Mouse (Mus musculus) retina, postnatal 1 day (tissue): Measurements from ENCODE around the gene Lrfn3.

ENCODE experiments used
- DNase-seq: peaks from one replicate; pipeline ENCODE4 v3.0.0-alpha.2; 2012

Gene Lrfn3

GRCm38 (mm10) chr7:30362652-30363343 lies at the start of gene Lrfn3:
Gene Lrfn3 (minus strand): TSS chr7:30362772.
- DNase-seq = peak; percentile 85

- no peak for DNase-seq
Observed at GRCm38 (mm10) chr7:30411023-30411422, 48.5 kb upstream of the Lrfn3 start.

GRCm38 (mm10) chr7:30409789-30410188 lies 47.2 kb upstream of the Lrfn3 start:
- no peak for DNase-seq

- DNase-seq = no peak
Observed at GRCm38 (mm10) chr7:30408639-30409038, 46.1 kb upstream of the Lrfn3 start.

GRCm38 (mm10) chr7:30402343-30402742 lies 39.8 kb upstream of the Lrfn3 start:
- DNase-seq = no peak

- peak; percentile 20 for DNase-seq
Observed at GRCm38 (mm10) chr7:30399671-30400070, 37.1 kb upstream of the Lrfn3 start.

- DNase-seq = no peak
Observed at GRCm38 (mm10) chr7:30394871-30395270, 32.3 kb upstream of the Lrfn3 start.

GRCm38 (mm10) chr7:30394379-30394778 lies 31.8 kb upstream of the Lrfn3 start:
- no peak for DNase-seq

GRCm38 (mm10) chr7:30393631-30394030 lies 31.1 kb upstream of the Lrfn3 start:
- no peak for DNase-seq

GRCm38 (mm10) chr7:30392746-30393520 lies 30.4 kb upstream of the Lrfn3 start:
- no peak for DNase-seq

GRCm38 (mm10) chr7:30384106-30384505 lies 21.5 kb upstream of the Lrfn3 start:
- no peak for DNase-seq

GRCm38 (mm10) chr7:30380061-30380460 lies 17.5 kb upstream of the Lrfn3 start:
- no peak for DNase-seq

GRCm38 (mm10) chr7:30373501-30373962 lies 11.0 kb upstream of the Lrfn3 start:
- DNase-seq = peak; percentile 98

- no peak for DNase-seq
Observed at GRCm38 (mm10) chr7:30367466-30367865, 4.9 kb upstream of the Lrfn3 start.

GRCm38 (mm10) chr7:30363344-30363738 lies 769 bp upstream of the Lrfn3 start:
- no peak for DNase-seq

- peak; percentile 19 for DNase-seq
Observed at GRCm38 (mm10) chr7:30360028-30360427, 2.5 kb downstream of the Lrfn3 start.

GRCm38 (mm10) chr7:30359276-30359865 lies 3.2 kb downstream of the Lrfn3 start:
- peak; percentile 46 for DNase-seq

- DNase-seq = no peak
Observed at GRCm38 (mm10) chr7:30358378-30359186, 4.0 kb downstream of the Lrfn3 start.

GRCm38 (mm10) chr7:30354059-30354458 lies 8.5 kb downstream of the Lrfn3 start:
- peak; percentile 62 for DNase-seq

GRCm38 (mm10) chr7:30353279-30353822 lies 9.2 kb downstream of the Lrfn3 start:
- peak; percentile 92 for DNase-seq

- DNase-seq = peak; percentile 87
Observed at GRCm38 (mm10) chr7:30347828-30348227, 14.7 kb downstream of the Lrfn3 start.

- peak; percentile 77 for DNase-seq
Observed at GRCm38 (mm10) chr7:30346635-30347379, 15.8 kb downstream of the Lrfn3 start.
